Mouse (Mus musculus) megakaryocyte, embryonic 14.5 days (primary cell): ENCODE measurements around the gene Erich3.

Experiments
- FLI1 ChIP-seq: IDR thresholded peaks from 2 replicates; pipeline ENCODE4 v1.6.1; 2012; ENCODE audit warnings: low read length, inconsistent platforms, mixed read lengths
- GATA1 ChIP-seq: IDR thresholded peaks from 3 replicates; pipeline ENCODE4 v1.6.1; 2012; ENCODE audit warnings: mixed read lengths, low read length, inconsistent platforms, borderline replicate concordance

DNA sequence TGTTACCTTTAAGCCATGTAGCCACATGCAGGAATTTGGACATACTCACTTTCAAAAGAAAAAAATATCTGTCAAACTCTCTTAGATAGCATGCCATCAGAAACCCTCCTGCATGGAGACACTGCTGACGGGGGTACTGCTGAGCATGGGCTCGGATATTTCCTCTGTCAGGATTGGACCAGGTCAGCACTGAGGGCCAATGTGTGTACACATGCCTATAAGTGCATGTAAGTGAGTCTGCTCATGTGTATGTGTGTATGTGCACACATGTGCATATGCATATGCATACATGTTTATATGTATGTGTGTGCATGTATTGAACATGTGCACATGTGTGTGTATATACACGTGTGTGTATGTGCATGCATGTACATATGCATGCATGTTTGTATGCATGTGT lies 124.0 kb downstream of the Erich3 start:
- TF ChIP-seq GATA1 (no peak), FLI1 (no peak)
